Mouse (Mus musculus) C2C12 (cell line): ENCODE measurements at regions not wholly inside any gene's neighbourhood (a gene's known extent, or its start where the extent isn't known, plus 50 kb on each side); places are given as distances from the start of the nearest gene placed in this dataset.
A peak's percentile ranks its signal among the peaks of the same experiment; 100 is the strongest.

Experiments used
- H3K27me3 ChIP-seq: one replicate; pipeline ENCODE4 v1.6.1; 2011; ENCODE audit not compliant: control insufficient read depth, insufficient read depth, insufficient read length
- H3K36me3 ChIP-seq: one replicate; pipeline ENCODE4 v1.6.1; 2011; ENCODE audit not compliant: control insufficient read depth, insufficient read depth
- H3K4me3 ChIP-seq: one replicate; pipeline ENCODE4 v1.5.1; 2011; ENCODE audit warnings: mild to moderate bottlenecking, control low read depth; ENCODE audit not compliant: poor library complexity, insufficient read depth, severe bottlenecking
- H3K79me2 ChIP-seq: one replicate; pipeline ENCODE4 v1.6.1; 2011; ENCODE audit not compliant: control insufficient read depth, insufficient read depth
- H3K79me3 ChIP-seq: one replicate; pipeline ENCODE4 v1.6.1; 2011; ENCODE audit warnings: low read depth, control low read depth
- H3ac ChIP-seq: one replicate; pipeline ENCODE3; 2011; ENCODE audit warnings: low read depth; ENCODE audit not compliant: control insufficient read depth, insufficient read length
- CEBPB ChIP-seq: IDR thresholded peaks from one replicate; pipeline ENCODE4 v1.6.1; 2011; ENCODE audit warnings: low read depth, mild to moderate bottlenecking, control low read depth, moderate library complexity
- CTCF ChIP-seq: IDR thresholded peaks from one replicate; pipeline ENCODE4 v1.5.1; 2011; ENCODE audit not compliant: control insufficient read depth, insufficient read depth, insufficient read length
- FOSL1 ChIP-seq: IDR thresholded peaks from one replicate; pipeline ENCODE4 v1.8.0; 2011; ENCODE audit warnings: mild to moderate bottlenecking, low read length; ENCODE audit not compliant: poor library complexity, insufficient read depth, severe bottlenecking
- MAX ChIP-seq: IDR thresholded peaks from one replicate; pipeline ENCODE4 v1.6.1; 2011; ENCODE audit warnings: mild to moderate bottlenecking, control low read depth
- MYOD1 ChIP-seq: IDR thresholded peaks from one replicate; pipeline ENCODE4 v1.6.1; 2011; ENCODE audit warnings: low read depth; ENCODE audit not compliant: control insufficient read depth, insufficient read length
- MYOG ChIP-seq: IDR thresholded peaks from one replicate; pipeline ENCODE4 v1.6.1; 2011; ENCODE audit not compliant: control insufficient read depth, insufficient read length; ENCODE audit errors: extremely low read depth
- USF1 ChIP-seq: IDR thresholded peaks from one replicate; pipeline ENCODE4 v1.6.1; 2011; ENCODE audit warnings: low read depth, mild to moderate bottlenecking, control low read depth, moderate library complexity

DNA sequence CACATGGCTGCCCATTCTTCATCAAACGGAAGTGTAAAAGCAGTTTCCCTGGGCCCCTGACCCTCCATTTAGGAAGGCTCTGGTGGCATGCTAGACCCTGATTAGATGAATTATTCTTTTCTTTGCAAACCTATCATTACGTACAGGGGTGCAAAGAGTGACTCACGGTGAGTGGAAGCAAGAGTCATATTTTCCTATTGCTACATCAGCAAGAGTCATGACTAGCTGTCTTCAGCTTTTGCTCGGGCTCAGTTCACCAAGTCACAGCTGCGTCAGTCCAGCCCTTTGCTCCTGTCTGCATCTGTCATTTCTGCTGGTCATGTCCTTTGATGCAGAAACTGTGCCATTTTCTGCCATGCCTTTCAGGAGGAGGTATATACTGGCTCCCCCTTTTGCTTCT lies 168.7 kb downstream of the Gpam start:
- Histone ChIP-seq H3ac (no peak overlapping the region), H3K79me2 (no peaks in the 10 kb centered on the region), H3K36me3 (no peaks in the 10 kb centered on the region), H3K27me3 (no peaks in the 10 kb centered on the region), H3K79me3 (no peaks in the 10 kb centered on the region), H3K4me3 (no peak overlapping the region)
- TF ChIP-seq FOSL1: peak; percentile 96
- TF ChIP-seq MAX: no peak
- no peak for TF ChIP-seq CTCF
- TF ChIP-seq MYOG: no peak
- peak; percentile 91 for TF ChIP-seq CEBPB
- peak; percentile 88 for TF ChIP-seq MYOD1
- no peak for TF ChIP-seq USF1

DNA sequence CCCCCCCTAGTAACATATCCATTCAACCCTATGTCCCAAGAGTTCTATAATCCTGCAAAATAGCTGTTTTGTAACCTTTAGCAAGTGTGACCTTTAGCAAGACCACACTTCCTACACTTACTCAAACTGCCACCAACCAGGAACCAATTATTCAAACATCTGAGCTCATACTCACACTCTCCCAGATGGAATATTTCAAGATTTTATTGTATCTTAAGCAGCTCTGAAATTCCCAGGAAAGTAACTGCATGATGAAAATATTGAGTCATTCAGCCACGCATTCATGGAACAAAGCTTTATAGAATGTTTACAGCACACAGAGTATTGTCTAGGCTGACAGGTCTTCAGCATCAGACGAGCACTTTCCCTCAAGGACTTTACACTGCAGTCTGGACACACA lies 171.9 kb downstream of the Gpam start:
- Histone ChIP-seq H3K79me2 (no peaks in the 10 kb centered on the region), H3K79me3 (no peaks in the 10 kb centered on the region), H3K36me3 (no peaks in the 10 kb centered on the region), H3K4me3 (no peak overlapping the region), H3ac (no peak overlapping the region), H3K27me3 (no peaks in the 10 kb centered on the region)
- no peak for TF ChIP-seq CEBPB
- no peak for TF ChIP-seq MYOD1
- no peak for TF ChIP-seq USF1
- TF ChIP-seq MYOG: no peak
- TF ChIP-seq MAX: no peak
- TF ChIP-seq CTCF: no peak
- TF ChIP-seq FOSL1: no peak

DNA sequence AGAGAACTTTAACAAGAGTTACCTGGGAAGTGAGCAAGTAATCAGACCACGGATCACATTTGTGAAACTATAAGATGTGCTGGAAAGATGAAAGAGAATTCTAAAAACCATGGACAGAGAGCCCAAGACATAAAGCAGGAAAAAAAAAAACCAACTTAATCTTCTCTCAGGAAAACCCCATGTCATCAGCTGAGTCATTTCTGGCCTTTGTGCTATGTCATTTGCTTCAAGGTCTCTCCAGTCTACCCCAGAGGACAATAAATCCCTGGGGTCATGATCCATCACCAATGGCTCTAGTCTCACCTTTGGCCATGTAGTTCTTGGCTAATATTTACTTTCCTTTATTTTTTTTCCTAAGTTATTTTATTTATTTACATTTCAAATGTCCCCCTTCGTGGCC lies 174.5 kb downstream of the Gpam start:
- H3K79me3 ChIP-seq: no peaks in the 10 kb centered on the region
- H3K79me2 ChIP-seq: no peaks in the 10 kb centered on the region
- H3ac ChIP-seq: no peak overlapping the region
- no peak overlapping the region for H3K4me3 ChIP-seq
- no peak for TF ChIP-seq CTCF
- no peak for TF ChIP-seq MYOD1
- no peak for TF ChIP-seq MYOG
- no peak for TF ChIP-seq FOSL1
- TF ChIP-seq USF1: no peak
- H3K27me3 ChIP-seq: no peaks in the 10 kb centered on the region
- H3K36me3 ChIP-seq: no peaks in the 10 kb centered on the region

DNA sequence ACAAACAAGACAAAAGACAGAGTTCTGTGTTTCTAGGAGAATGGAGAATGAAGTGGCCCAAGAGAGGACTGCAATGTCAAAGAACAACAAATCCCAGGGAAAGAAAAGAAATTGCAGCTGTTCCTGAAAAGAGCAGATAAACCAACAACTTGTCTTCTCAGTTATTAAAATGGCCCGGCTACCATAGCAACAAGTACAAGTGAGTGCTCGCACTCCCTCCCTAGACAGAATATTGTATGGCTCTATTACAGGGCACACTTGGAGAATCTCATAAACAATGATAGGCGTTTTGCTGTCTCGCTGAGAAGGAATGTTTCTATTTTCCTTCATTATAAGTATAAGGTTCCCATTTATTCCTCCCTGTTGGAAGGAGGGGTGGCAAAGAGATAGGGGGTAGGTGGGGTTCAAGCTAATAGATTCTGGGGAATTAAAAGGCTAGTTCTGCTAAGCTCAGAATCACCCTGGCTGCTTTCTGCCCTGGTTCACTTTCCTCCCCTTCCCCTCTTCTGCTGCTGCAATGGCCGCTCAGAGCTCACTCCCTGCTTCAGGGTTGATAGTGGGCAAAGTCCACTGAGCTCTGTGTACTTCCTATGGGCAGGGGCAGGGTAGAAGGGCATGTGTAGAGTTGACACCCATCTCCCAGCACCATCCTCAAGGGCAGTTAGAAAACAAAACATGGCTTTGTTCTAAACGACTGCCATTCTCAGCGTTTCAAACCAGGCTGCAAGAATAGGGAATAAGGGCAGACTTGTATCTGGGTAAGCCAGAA lies 178.5 kb downstream of the Gpam start:
- Histone ChIP-seq H3K36me3 (no peaks in the 10 kb centered on the region), H3ac (no peak overlapping the region), H3K27me3 (no peaks in the 10 kb centered on the region), H3K4me3 (no peak overlapping the region), H3K79me2 (no peaks in the 10 kb centered on the region), H3K79me3 (no peaks in the 10 kb centered on the region)
- TF ChIP-seq CEBPB (no peak), USF1 (no peak), FOSL1 (no peak), CTCF (no peak), MAX (no peak), MYOG (no peak)

DNA sequence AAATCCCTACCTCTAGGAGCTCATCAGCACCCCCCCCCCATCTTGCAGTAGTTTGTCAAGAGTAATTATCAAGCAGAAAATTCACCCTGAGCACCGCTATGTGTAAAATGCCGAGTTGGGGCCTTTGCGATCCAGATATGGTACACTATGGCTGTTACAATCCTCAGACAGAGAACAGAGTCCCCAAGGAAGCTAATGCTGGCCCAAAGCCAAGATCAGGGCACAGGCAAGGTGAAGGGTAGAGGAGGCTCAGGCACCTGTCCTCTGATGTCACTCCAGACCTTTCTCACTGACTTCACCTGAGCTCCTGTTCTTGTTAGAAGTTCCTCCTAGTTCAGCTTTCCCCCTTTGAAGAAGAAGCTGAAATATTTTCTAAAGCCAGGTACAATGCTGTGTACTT lies 179.5 kb downstream of the Gpam start:
- Histone ChIP-seq H3K79me3 (no peaks in the 10 kb centered on the region), H3K27me3 (no peaks in the 10 kb centered on the region), H3K79me2 (no peaks in the 10 kb centered on the region), H3K36me3 (no peaks in the 10 kb centered on the region), H3ac (no peak overlapping the region), H3K4me3 (no peak overlapping the region)
- TF ChIP-seq MAX: no peak
- TF ChIP-seq CEBPB: no peak
- no peak for TF ChIP-seq USF1
- TF ChIP-seq CTCF: no peak
- no peak for TF ChIP-seq FOSL1
- no peak for TF ChIP-seq MYOD1
- TF ChIP-seq MYOG: no peak

DNA sequence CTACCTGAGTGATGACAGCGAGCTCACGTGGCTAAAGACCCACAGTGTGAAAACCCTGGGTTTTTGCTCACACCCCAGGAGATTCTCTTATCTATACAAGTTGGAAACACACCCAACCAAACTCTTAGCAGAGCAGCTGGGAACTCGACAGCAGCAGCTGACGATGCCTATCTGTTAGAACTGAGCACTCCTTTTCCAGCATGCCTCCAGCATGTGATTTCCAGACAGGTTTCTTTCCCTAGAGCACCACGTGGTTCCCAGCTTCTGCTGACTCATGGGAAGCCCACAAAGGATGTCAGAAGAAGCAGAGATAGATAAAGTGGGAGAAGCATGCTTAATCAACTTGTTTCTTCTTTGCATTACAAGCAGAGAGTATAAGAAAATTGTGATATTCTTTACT lies 194.5 kb downstream of the Gpam start:
- no peak overlapping the region for H3ac ChIP-seq
- H3K79me3 ChIP-seq: no peaks in the 10 kb centered on the region
- no peak overlapping the region for H3K4me3 ChIP-seq
- no peaks in the 10 kb centered on the region for H3K36me3 ChIP-seq
- TF ChIP-seq USF1: peak; percentile 69
- TF ChIP-seq MYOG: no peak
- no peak for TF ChIP-seq CTCF
- no peaks in the 10 kb centered on the region for H3K27me3 ChIP-seq
- no peaks in the 10 kb centered on the region for H3K79me2 ChIP-seq
